Mouse (Mus musculus) stomach, postnatal 0 days (tissue): ENCODE results near the gene Klf9.
A peak's percentile ranks its signal among the peaks of the same experiment; 100 is the strongest.

Experiments used
- CTCF ChIP-seq: IDR thresholded peaks from 2 replicates; pipeline ENCODE4 v1.5.1; 2016; ENCODE audit warnings: antibody characterized with exemption, low read depth, mild to moderate bottlenecking, moderate library complexity
- EP300 ChIP-seq: optimal IDR thresholded peaks from 2 replicates; pipeline ENCODE3; 2016; ENCODE audit warnings: antibody characterized with exemption

DNA sequence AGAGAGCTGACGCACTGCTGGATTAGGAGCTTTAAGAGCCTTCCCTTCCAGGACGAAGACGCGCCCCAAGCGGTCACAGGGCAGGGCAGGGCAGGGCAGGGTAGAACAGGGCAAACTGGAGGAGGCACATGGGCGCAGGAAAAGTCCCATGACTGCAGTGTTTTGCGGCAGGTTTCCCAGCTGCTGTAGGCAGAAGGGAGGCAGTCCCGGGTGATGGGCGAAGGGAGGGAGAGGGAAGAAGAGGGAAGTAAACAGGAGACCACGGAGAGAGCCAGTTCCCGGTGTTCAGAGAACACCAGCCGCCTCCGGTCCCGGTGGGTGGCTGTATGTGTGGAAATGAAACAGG, 7.0 kb upstream of the Klf9 start:
- TF ChIP-seq CTCF = peak; percentile 66
- no peak for TF ChIP-seq EP300
